Mouse (Mus musculus) hindbrain, embryonic 15.5 days (tissue): ENCODE data around the gene Lgmn. TPM values are rescaled to one million over a fixed set of nuclear protein-coding genes. Genes with fewer than 3 reads are reported as not detected.

Experiments
- ATAC-seq: fragments of 200-750 bp; cut with Nextera tagmentation; 2 replicates; pipeline ENCODE4 v1.8.0; 2017; ENCODE audit warnings: low read depth, moderate number of reproducible peaks, moderate TSS enrichment; ENCODE audit not compliant: low FRiP score
- H3K27ac ChIP-seq: fragments of 300-500 bp; sonication (generic); replicated peaks from 2 replicates; pipeline ENCODE4 v1.5.1; 2015; ENCODE audit warnings: mild to moderate bottlenecking, inconsistent platforms
- H3K27me3 ChIP-seq: fragments of 300-500 bp; sonication (generic); 2 replicates; pipeline ENCODE4 v1.6.1; 2015; ENCODE audit warnings: control low read depth, inconsistent platforms
- H3K36me3 ChIP-seq: fragments of 300-500 bp; sonication (generic); 2 replicates; pipeline ENCODE4 v1.6.1; 2015; ENCODE audit warnings: control low read depth, inconsistent platforms
- H3K4me1 ChIP-seq: fragments of 300-500 bp; sonication (generic); replicated peaks from 2 replicates; pipeline ENCODE4 v1.6.1; 2015; ENCODE audit warnings: control low read depth, inconsistent platforms
- H3K4me2 ChIP-seq: fragments of 300-500 bp; sonication (generic); 2 replicates; pipeline ENCODE4 v1.6.1; 2015; ENCODE audit warnings: moderate library complexity, mild to moderate bottlenecking, inconsistent platforms
- H3K4me3 ChIP-seq: fragments of 300-500 bp; sonication (generic); 2 replicates; pipeline ENCODE4 v1.5.1; 2015; ENCODE audit warnings: mild to moderate bottlenecking, inconsistent platforms
- H3K9ac ChIP-seq: fragments of 300-500 bp; sonication (generic); 2 replicates; pipeline ENCODE4 v1.6.1; 2015; ENCODE audit warnings: inconsistent platforms
- H3K9me3 ChIP-seq: fragments of 300-500 bp; sonication (generic); 2 replicates; pipeline ENCODE4 v1.6.1; 2016; ENCODE audit warnings: control low read depth, inconsistent platforms
- WGBS: fragments of 180-500 bp; shearing (Covaris S2); methylation state at CpG from one replicate; pipeline ENCODE4 v1.1.7; 2015; 5-methylcytosine and 5-hydroxymethylcytosine counted together
- polyA plus RNA-seq: library from polyadenylated mRNA; unstranded; fragments of >200 nt; fragmentation: Nextera tagmentation; extraction: Ambion mirVana; gene quantifications from 2 replicates; pipeline ENCODE4 v1.2.1, GENCODE M21; 2015

The Lgmn gene
- polyA plus RNA-seq, 1 experiment from 2014 or later = 109 TPM

- H3K27ac ChIP-seq = no peak overlapping the region
- ATAC-seq = no peak
Observed at GRCm38 (mm10) chr12:102450437-102450836, 10.8 kb upstream of the Lgmn start.

DNA sequence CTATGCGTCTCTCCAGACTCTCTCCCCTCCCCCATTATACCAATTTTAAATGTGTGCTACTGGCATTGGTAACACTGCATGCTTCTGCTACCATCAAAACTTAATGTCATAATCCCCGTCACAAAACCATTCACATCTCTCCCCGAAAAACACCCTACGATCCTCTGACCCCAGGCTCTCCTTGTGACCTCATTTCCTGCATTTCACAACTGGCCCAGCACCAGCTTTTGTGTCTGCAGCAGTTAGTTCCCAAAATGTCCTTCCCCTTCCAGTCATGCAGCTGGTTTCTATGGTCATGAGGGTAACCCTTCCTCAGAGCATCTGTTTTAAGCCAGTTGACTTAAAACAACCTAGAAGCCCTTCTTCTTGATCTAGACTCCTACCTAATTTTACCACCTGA, 5.8 kb upstream of the Lgmn start:
- Histone ChIP-seq H3K9me3 (no peaks in the 10 kb centered on the region), H3K9ac (no peak overlapping the region), H3K36me3 (no peaks in the 10 kb centered on the region), H3K27ac (no peak overlapping the region), H3K27me3 (no peaks in the 10 kb centered on the region), H3K4me1 (no peaks in the 10 kb centered on the region), H3K4me3 (no peak overlapping the region), H3K4me2 (no peak overlapping the region)
- ATAC-seq = no peak
- 72% methylated on average over 4 of the region's 4 CpGs for WGBS

More at GRCm38 (mm10) chr12:102450437-102450836, 10.8 kb upstream of the Lgmn start:
- Histone ChIP-seq H3K4me1 (no peaks in the 10 kb centered on the region), H3K9me3 (no peaks in the 10 kb centered on the region), H3K27me3 (no peaks in the 10 kb centered on the region), H3K4me3 (no peak overlapping the region), H3K4me2 (no peak overlapping the region), H3K9ac (no peak overlapping the region), H3K36me3 (no peaks in the 10 kb centered on the region)
- 69% methylated on average over 10 of the region's 10 CpGs for WGBS

- H3K27ac ChIP-seq = no peak overlapping the region
- no peak overlapping the region for H3K4me2 ChIP-seq
- no peak overlapping the region for H3K9ac ChIP-seq
- 78% methylated on average over 5 of the region's 5 CpGs for WGBS
- H3K4me1 ChIP-seq = peaks cover 10% of the 10 kb centered on the region
- ATAC-seq = no peak
- H3K4me3 ChIP-seq = no peak overlapping the region
- H3K27me3 ChIP-seq = no peaks in the 10 kb centered on the region
- H3K36me3 ChIP-seq = no peaks in the 10 kb centered on the region
- no peaks in the 10 kb centered on the region for H3K9me3 ChIP-seq
Observed at GRCm38 (mm10) chr12:102443676-102444075, 4.1 kb upstream of the Lgmn start.

DNA sequence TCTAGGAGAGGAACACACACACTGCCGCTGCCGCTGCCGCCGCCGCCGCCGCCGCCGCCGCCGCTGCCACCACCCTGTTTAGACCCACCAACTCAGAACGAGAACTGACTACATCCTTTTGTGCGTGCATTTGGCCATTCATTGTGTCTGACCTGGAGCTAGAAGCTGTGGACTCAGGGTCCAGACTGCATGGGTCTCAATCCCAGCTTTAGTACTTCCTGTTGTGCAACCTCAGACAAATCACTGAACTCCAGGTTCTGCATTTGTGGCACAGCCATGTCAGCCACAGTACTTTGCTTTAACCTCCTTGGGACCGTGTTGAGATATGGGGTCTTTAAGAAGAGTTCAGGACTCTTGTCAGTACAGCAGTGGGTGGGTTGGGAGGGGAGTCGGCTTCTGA, 3.0 kb upstream of the Lgmn start:
- H3K4me1 ChIP-seq = peaks cover 20% of the 10 kb centered on the region
- H3K9ac ChIP-seq = no peak overlapping the region
- H3K27me3 ChIP-seq = no peaks in the 10 kb centered on the region
- 95% methylated on average over 15 of the region's 15 CpGs for WGBS
- ATAC-seq = no peak
- no peak overlapping the region for H3K27ac ChIP-seq
- H3K4me3 ChIP-seq = no peak overlapping the region
- no peaks in the 10 kb centered on the region for H3K9me3 ChIP-seq
- no peak overlapping the region for H3K4me2 ChIP-seq
- no peaks in the 10 kb centered on the region for H3K36me3 ChIP-seq

GRCm38 (mm10) chr12:102441141-102441540, 1.5 kb upstream of the Lgmn start:
- no peak overlapping the region for H3K9ac ChIP-seq
- no peaks in the 10 kb centered on the region for H3K36me3 ChIP-seq
- no peak overlapping the region for H3K4me3 ChIP-seq
- H3K27me3 ChIP-seq = no peaks in the 10 kb centered on the region
- no peak for ATAC-seq
- WGBS = 93% methylated on average over 6 of the region's 6 CpGs
- no peak overlapping the region for H3K27ac ChIP-seq
- no peaks in the 10 kb centered on the region for H3K9me3 ChIP-seq
- no peak overlapping the region for H3K4me2 ChIP-seq
- peaks cover 24% of the 10 kb centered on the region for H3K4me1 ChIP-seq

- H3K4me3 ChIP-seq = no peak overlapping the region
- no peaks in the 10 kb centered on the region for H3K36me3 ChIP-seq
- H3K27me3 ChIP-seq = no peaks in the 10 kb centered on the region
- H3K9me3 ChIP-seq = no peaks in the 10 kb centered on the region
- no peak overlapping the region for H3K27ac ChIP-seq
- H3K4me2 ChIP-seq = no peak overlapping the region
- no peak overlapping the region for H3K9ac ChIP-seq
- no peak for ATAC-seq
- WGBS = 91% methylated on average over 7 of the region's 7 CpGs
- peaks cover 24% of the 10 kb centered on the region for H3K4me1 ChIP-seq
Observed at GRCm38 (mm10) chr12:102440551-102440950, 938 bp upstream of the Lgmn start.

DNA sequence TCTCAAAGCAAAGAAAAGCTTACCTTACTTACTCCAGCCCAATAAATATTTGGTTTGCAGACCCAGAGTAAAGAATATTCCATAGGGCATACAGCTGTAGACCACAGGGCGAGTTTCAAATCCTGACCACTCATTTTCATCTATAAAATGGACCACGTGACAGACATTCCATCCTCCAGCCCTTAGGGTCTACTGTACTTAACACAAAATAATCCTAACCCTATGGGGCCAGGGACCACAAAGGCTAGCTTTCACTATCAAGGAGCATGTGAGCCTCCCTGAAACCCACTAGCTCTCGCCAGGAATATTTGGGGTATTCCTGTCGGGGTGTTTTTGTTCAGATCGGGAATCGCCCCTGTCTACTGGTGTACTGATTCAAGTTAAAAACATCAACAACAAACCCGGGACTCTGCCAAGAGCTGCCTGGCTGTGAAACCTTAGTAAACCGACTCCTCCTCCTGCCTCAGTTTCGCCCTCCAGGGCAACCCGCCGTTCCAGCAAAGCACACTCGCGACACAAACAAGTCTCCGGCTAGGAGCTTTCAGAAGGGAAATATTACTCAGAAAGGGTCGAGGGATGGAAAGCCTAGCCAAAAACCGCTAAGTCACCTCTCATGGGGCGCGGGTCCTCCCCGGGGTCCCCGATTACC, 506 bp downstream of the Lgmn start:
- Histone ChIP-seq H3K27ac (peak overlapping the region; percentile 83), H3K36me3 (no peaks in the 10 kb centered on the region), H3K27me3 (no peaks in the 10 kb centered on the region), H3K9ac (peak overlapping the region; percentile 71), H3K9me3 (no peaks in the 10 kb centered on the region), H3K4me2 (peak overlapping the region; percentile 59), H3K4me1 (peaks cover 24% of the 10 kb centered on the region), H3K4me3 (peak overlapping the region; percentile 60)
- peak; percentile 60 for ATAC-seq
- 3% methylated on average over 20 of the region's 20 CpGs for WGBS

- WGBS = 82% methylated on average over 5 of the region's 5 CpGs
- H3K9me3 ChIP-seq = no peaks in the 10 kb centered on the region
- H3K4me3 ChIP-seq = peak overlapping the region; percentile 60; the same call in 1 of the 2 replicates
- H3K4me1 ChIP-seq = peaks cover 24% of the 10 kb centered on the region
- H3K27ac ChIP-seq = no peak overlapping the region
- no peaks in the 10 kb centered on the region for H3K36me3 ChIP-seq
- no peaks in the 10 kb centered on the region for H3K27me3 ChIP-seq
- H3K9ac ChIP-seq = no peak overlapping the region
- ATAC-seq = no peak
- H3K4me2 ChIP-seq = peak overlapping the region; percentile 59
Observed at GRCm38 (mm10) chr12:102437952-102438351, 1.7 kb downstream of the Lgmn start.

- Histone ChIP-seq H3K27ac (no peak overlapping the region), H3K9ac (no peak overlapping the region), H3K4me2 (no peak overlapping the region; the same call in 1 of the 2 replicates), H3K9me3 (no peaks in the 10 kb centered on the region), H3K27me3 (no peaks in the 10 kb centered on the region), H3K4me1 (peaks cover 24% of the 10 kb centered on the region), H3K4me3 (no peak overlapping the region), H3K36me3 (no peaks in the 10 kb centered on the region)
- 71% methylated on average over 10 of the region's 10 CpGs for WGBS
- ATAC-seq = no peak
Observed at GRCm38 (mm10) chr12:102436939-102437526, 2.6 kb downstream of the Lgmn start.

GRCm38 (mm10) chr12:102434107-102434506, 5.5 kb downstream of the Lgmn start:
- peaks cover 18% of the 10 kb centered on the region for H3K4me1 ChIP-seq
- no peaks in the 10 kb centered on the region for H3K9me3 ChIP-seq
- no peak for ATAC-seq
- no peaks in the 10 kb centered on the region for H3K27me3 ChIP-seq
- WGBS = 89% methylated on average over 4 of the region's 4 CpGs
- no peak overlapping the region for H3K4me2 ChIP-seq
- no peaks in the 10 kb centered on the region for H3K36me3 ChIP-seq
- H3K9ac ChIP-seq = no peak overlapping the region
- no peak overlapping the region for H3K27ac ChIP-seq
- H3K4me3 ChIP-seq = no peak overlapping the region

DNA sequence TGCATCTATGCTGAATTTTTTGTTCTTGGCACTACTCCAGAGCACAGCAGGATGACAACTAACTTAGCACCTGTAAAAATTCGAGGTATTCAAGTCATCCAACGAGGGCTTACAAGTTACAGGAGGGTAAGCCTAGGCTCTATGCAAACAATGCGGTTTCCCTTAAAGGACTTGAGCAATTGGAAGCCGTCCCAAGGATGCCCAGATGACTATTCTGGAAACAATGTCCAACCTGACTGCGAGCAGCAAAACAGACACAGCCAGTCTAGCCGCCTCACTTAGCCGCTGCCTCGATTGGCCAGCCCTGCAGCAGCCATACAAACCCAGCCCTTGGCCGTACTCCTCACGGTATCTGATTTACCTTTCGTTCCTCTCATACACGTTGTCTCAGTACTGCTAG, 7.4 kb downstream of the Lgmn start:
- H3K9me3 ChIP-seq = no peaks in the 10 kb centered on the region
- 0 out of 2 replicates have a peak, but pooled peaks cover 1% of the 10 kb centered on the region for H3K4me1 ChIP-seq
- H3K9ac ChIP-seq = no peak overlapping the region
- 82% methylated on average over 12 of the region's 12 CpGs for WGBS
- no peaks in the 10 kb centered on the region for H3K36me3 ChIP-seq
- H3K27ac ChIP-seq = no peak overlapping the region
- no peaks in the 10 kb centered on the region for H3K27me3 ChIP-seq
- H3K4me3 ChIP-seq = no peak overlapping the region
- no peak overlapping the region for H3K4me2 ChIP-seq
- no peak for ATAC-seq

DNA sequence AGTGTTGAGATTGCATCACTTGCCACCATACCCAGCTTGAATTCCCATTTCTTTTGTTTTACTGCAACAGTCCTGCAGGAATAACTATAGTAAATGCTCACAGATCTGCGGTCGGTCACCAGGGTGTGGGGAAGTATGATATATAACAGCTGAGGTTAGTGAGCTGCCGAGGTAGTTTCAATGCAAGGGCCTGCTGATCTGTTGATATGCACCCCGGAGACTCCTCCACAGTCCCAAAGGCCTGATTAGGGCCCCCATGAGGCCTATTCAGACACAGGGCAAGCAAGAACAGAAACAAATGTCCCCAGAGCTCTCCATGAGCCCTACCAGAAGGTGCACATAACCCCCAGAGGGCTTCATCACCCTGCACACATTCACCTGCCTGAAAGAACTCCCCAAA, 9.4 kb downstream of the Lgmn start:
- no peaks in the 10 kb centered on the region for H3K27me3 ChIP-seq
- no peaks in the 10 kb centered on the region for H3K4me1 ChIP-seq
- H3K27ac ChIP-seq = no peak overlapping the region
- no peak overlapping the region for H3K4me2 ChIP-seq
- H3K9ac ChIP-seq = no peak overlapping the region
- no peaks in the 10 kb centered on the region for H3K36me3 ChIP-seq
- no peak overlapping the region for H3K4me3 ChIP-seq
- WGBS = 76% methylated on average over 4 of the region's 4 CpGs
- ATAC-seq = no peak
- H3K9me3 ChIP-seq = no peaks in the 10 kb centered on the region

- WGBS = 94% methylated on average over 5 of the region's 5 CpGs
- Histone ChIP-seq H3K9ac (no peak overlapping the region), H3K27ac (no peak overlapping the region), H3K4me1 (no peaks in the 10 kb centered on the region), H3K4me3 (no peak overlapping the region), H3K27me3 (no peaks in the 10 kb centered on the region), H3K36me3 (no peaks in the 10 kb centered on the region), H3K9me3 (no peaks in the 10 kb centered on the region), H3K4me2 (no peak overlapping the region)
- no peak for ATAC-seq
Observed at GRCm38 (mm10) chr12:102429656-102430055, 10.0 kb downstream of the Lgmn start.
